Mouse (Mus musculus) midbrain, embryonic 13.5 days (tissue): ENCODE measurements around the gene 1700016D06Rik. TPM values are rescaled to one million over a fixed set of nuclear protein-coding genes. Genes with fewer than 3 reads are reported as not detected.

Source experiments
- ATAC-seq: fragments of 200-750 bp; cut with Nextera tagmentation; 2 replicates; pipeline ENCODE4 v1.8.0; 2017; ENCODE audit warnings: mild to moderate bottlenecking, moderate TSS enrichment, moderate library complexity
- H3K27ac ChIP-seq: fragments of 300-500 bp; sonication (generic); 2 replicates; pipeline ENCODE4 v1.5.1; 2015; ENCODE audit warnings: inconsistent platforms, mild to moderate bottlenecking, moderate library complexity
- H3K27me3 ChIP-seq: fragments of 300-500 bp; sonication (generic); 2 replicates; pipeline ENCODE4 v1.6.1; 2015; ENCODE audit warnings: mild to moderate bottlenecking, inconsistent platforms
- H3K36me3 ChIP-seq: fragments of 300-500 bp; sonication (generic); 2 replicates; pipeline ENCODE4 v1.6.1; 2015; ENCODE audit warnings: mild to moderate bottlenecking, inconsistent platforms
- H3K4me1 ChIP-seq: fragments of 300-500 bp; sonication (generic); replicated peaks from 2 replicates; pipeline ENCODE4 v1.6.1; 2015; ENCODE audit warnings: inconsistent platforms
- H3K4me2 ChIP-seq: fragments of 300-500 bp; sonication (generic); replicated peaks from 2 replicates; pipeline ENCODE4 v1.6.1; 2015; ENCODE audit warnings: moderate library complexity, mild to moderate bottlenecking, inconsistent platforms
- H3K4me3 ChIP-seq: fragments of 300-500 bp; sonication (generic); replicated peaks from 2 replicates; pipeline ENCODE4 v1.5.1; 2015; ENCODE audit warnings: mild to moderate bottlenecking, inconsistent platforms
- H3K9ac ChIP-seq: fragments of 300-500 bp; sonication (generic); replicated peaks from 2 replicates; pipeline ENCODE4 v1.6.1; 2015; ENCODE audit warnings: mild to moderate bottlenecking, inconsistent platforms
- H3K9me3 ChIP-seq: fragments of 300-500 bp; sonication (generic); 2 replicates; pipeline ENCODE4 v1.6.1; 2016; ENCODE audit warnings: mild to moderate bottlenecking, inconsistent platforms
- WGBS: fragments of 180-500 bp; shearing (Covaris S2); methylation state at CpG from one replicate; pipeline ENCODE4 v1.1.7; 2015; 5-methylcytosine and 5-hydroxymethylcytosine counted together
- polyA plus RNA-seq: library from polyadenylated mRNA; unstranded; fragments of >200 nt; fragmentation: Nextera tagmentation; extraction: Ambion mirVana; gene quantifications from 2 replicates; pipeline ENCODE4 v1.2.1, GENCODE M21; 2015

1700016D06Rik gene
- polyA plus RNA-seq, 1 experiment from 2014 or later = 0.12 TPM

- ATAC-seq = no peak
- H3K4me3 ChIP-seq = no peak overlapping the region
- H3K4me1 ChIP-seq = peaks cover 29% of the 10 kb centered on the region
- H3K4me2 ChIP-seq = peak overlapping the region; percentile 83
- no peak overlapping the region for H3K27ac ChIP-seq
- no peaks in the 10 kb centered on the region for H3K27me3 ChIP-seq
- H3K9me3 ChIP-seq = no peaks in the 10 kb centered on the region
- H3K9ac ChIP-seq = no peak overlapping the region
- H3K36me3 ChIP-seq = peaks cover 45% of the 10 kb centered on the region
- 54% methylated on average over 2 of the region's 2 CpGs for WGBS
Observed at GRCm38 (mm10) chr8:11632406-11632805, 68.5 kb downstream of the 1700016D06Rik start.

- Histone ChIP-seq H3K4me3 (no peak overlapping the region), H3K9ac (no peak overlapping the region), H3K27ac (no peak overlapping the region), H3K27me3 (no peaks in the 10 kb centered on the region), H3K4me2 (no peak overlapping the region), H3K36me3 (peaks cover 67% of the 10 kb centered on the region), H3K4me1 (peaks cover 19% of the 10 kb centered on the region), H3K9me3 (no peaks in the 10 kb centered on the region)
- ATAC-seq = no peak
- WGBS = 85% methylated on average over 5 of the region's 5 CpGs
Observed at GRCm38 (mm10) chr8:11629206-11629605, 71.7 kb downstream of the 1700016D06Rik start.

DNA sequence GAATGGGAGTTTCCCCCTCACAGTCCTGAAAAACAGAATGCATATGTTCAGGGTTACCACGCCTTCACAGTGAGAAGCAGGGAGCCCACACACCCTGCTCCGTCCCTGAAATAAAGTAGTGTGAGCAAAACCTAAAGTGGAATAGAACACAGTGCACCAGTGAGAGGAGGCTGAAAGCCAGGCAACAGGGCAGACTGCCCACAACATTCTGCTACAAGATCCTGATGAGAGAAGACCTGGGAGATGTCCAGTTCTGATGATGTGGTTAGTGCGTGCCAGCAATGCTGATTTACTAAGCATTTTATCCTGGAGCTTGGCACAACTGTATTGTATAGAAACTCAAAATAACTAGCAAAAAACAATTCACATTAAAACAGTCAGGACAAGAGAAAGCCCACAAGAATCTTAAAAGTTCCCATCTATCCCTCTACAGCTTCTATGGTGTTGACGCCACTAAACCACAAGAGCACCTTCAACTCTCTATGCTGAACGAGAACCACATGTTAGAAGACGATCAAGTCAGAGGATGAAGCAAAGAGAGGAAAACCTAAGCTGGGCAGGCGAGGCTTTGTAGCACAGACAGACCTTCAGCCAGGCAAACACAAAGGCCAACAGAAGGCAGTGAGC is 72.2 kb downstream of the 1700016D06Rik start:
- peaks cover 70% of the 10 kb centered on the region for H3K36me3 ChIP-seq

GRCm38 (mm10) chr8:11627717-11628116 is 73.1 kb downstream of the 1700016D06Rik start:
- 86% methylated on average over 9 of the region's 9 CpGs for WGBS
- no peak overlapping the region for H3K4me3 ChIP-seq
- ATAC-seq = no peak
- H3K9ac ChIP-seq = no peak overlapping the region
- H3K4me2 ChIP-seq = no peak overlapping the region
- H3K27me3 ChIP-seq = no peaks in the 10 kb centered on the region
- no peak overlapping the region for H3K27ac ChIP-seq
- H3K36me3 ChIP-seq = peaks cover 70% of the 10 kb centered on the region
- H3K9me3 ChIP-seq = no peaks in the 10 kb centered on the region
- H3K4me1 ChIP-seq = peaks cover 4% of the 10 kb centered on the region

More for the DNA sequence above, 72.2 kb downstream of the 1700016D06Rik start:
- no peaks in the 10 kb centered on the region for H3K9me3 ChIP-seq
- H3K4me2 ChIP-seq = no peak overlapping the region
- H3K27me3 ChIP-seq = no peaks in the 10 kb centered on the region
- no peak overlapping the region for H3K9ac ChIP-seq
- 91% methylated on average over 7 of the region's 7 CpGs for WGBS
- no peak for ATAC-seq
- H3K4me1 ChIP-seq = peaks cover 13% of the 10 kb centered on the region
- H3K4me3 ChIP-seq = no peak overlapping the region
- no peak overlapping the region for H3K27ac ChIP-seq

- Histone ChIP-seq H3K36me3 (peaks cover 68% of the 10 kb centered on the region), H3K9ac (no peak overlapping the region), H3K27ac (no peak overlapping the region), H3K9me3 (no peaks in the 10 kb centered on the region), H3K27me3 (no peaks in the 10 kb centered on the region), H3K4me1 (no peaks in the 10 kb centered on the region), H3K4me2 (no peak overlapping the region), H3K4me3 (no peak overlapping the region)
- WGBS = 93% methylated on average over 4 of the region's 4 CpGs
- no peak for ATAC-seq
Observed at GRCm38 (mm10) chr8:11625084-11625483, 75.8 kb downstream of the 1700016D06Rik start.

DNA sequence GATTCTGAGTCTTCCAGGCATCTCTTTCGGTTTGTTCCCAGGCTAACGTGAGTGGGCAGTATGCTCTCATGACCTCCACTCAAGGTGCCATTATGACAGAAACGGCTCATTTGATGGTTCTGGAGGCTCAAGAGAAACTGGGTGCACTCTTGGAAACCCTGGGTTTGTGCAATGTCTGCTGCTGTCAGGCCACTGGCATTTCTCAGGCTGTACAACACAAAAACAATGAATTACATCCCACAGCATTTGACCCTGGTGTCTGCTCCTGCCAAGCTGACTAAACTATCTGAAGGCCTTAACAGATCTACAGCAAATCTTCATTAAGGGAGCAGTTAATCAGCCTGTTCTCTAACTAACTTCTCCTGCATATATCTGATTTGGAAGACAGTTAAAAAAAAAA is 81.8 kb downstream of the 1700016D06Rik start:
- Histone ChIP-seq H3K4me1 (no peaks in the 10 kb centered on the region), H3K4me3 (no peak overlapping the region), H3K9ac (no peak overlapping the region), H3K27me3 (no peaks in the 10 kb centered on the region), H3K27ac (no peak overlapping the region), H3K9me3 (no peaks in the 10 kb centered on the region), H3K4me2 (no peak overlapping the region), H3K36me3 (peaks cover 71% of the 10 kb centered on the region)
- no peak for ATAC-seq
- WGBS = 93% methylated on average over 3 of the region's 3 CpGs

- H3K4me2 ChIP-seq = no peak overlapping the region
- no peaks in the 10 kb centered on the region for H3K4me1 ChIP-seq
- H3K27ac ChIP-seq = no peak overlapping the region
- H3K9ac ChIP-seq = no peak overlapping the region
- H3K27me3 ChIP-seq = no peaks in the 10 kb centered on the region
- H3K4me3 ChIP-seq = no peak overlapping the region
- H3K9me3 ChIP-seq = no peaks in the 10 kb centered on the region
- 88% methylated on average over 2 of the region's 2 CpGs for WGBS
- H3K36me3 ChIP-seq = peaks cover 74% of the 10 kb centered on the region
- ATAC-seq = no peak
Observed at GRCm38 (mm10) chr8:11618063-11618462, 82.8 kb downstream of the 1700016D06Rik start.

GRCm38 (mm10) chr8:11616294-11616693 is 84.6 kb downstream of the 1700016D06Rik start:
- H3K36me3 ChIP-seq = peaks cover 79% of the 10 kb centered on the region

GRCm38 (mm10) chr8:11614126-11614835 is 86.6 kb downstream of the 1700016D06Rik start:
- H3K27ac ChIP-seq = no peak overlapping the region
- H3K4me3 ChIP-seq = no peak overlapping the region
- H3K4me2 ChIP-seq = no peak overlapping the region
- H3K4me1 ChIP-seq = no peaks in the 10 kb centered on the region
- WGBS = 87% methylated on average over 6 of the region's 6 CpGs
- H3K9ac ChIP-seq = no peak overlapping the region
- peaks cover 80% of the 10 kb centered on the region for H3K36me3 ChIP-seq
- no peaks in the 10 kb centered on the region for H3K27me3 ChIP-seq
- H3K9me3 ChIP-seq = no peaks in the 10 kb centered on the region
- no peak for ATAC-seq

More at GRCm38 (mm10) chr8:11616294-11616693, 84.6 kb downstream of the 1700016D06Rik start:
- 11% methylated on average over 1 of the region's 1 CpGs for WGBS
- Histone ChIP-seq H3K4me3 (no peak overlapping the region), H3K4me2 (no peak overlapping the region), H3K4me1 (no peaks in the 10 kb centered on the region), H3K27ac (no peak overlapping the region), H3K9ac (no peak overlapping the region), H3K9me3 (no peaks in the 10 kb centered on the region), H3K27me3 (no peaks in the 10 kb centered on the region)
- 0 out of 2 replicates have a peak, but pooled peaks have one; percentile 30 for ATAC-seq

GRCm38 (mm10) chr8:11608848-11609247 is 92.0 kb downstream of the 1700016D06Rik start:
- Histone ChIP-seq H3K27me3 (no peaks in the 10 kb centered on the region), H3K9ac (no peak overlapping the region), H3K4me3 (no peak overlapping the region), H3K27ac (no peak overlapping the region), H3K36me3 (peaks cover 78% of the 10 kb centered on the region), H3K4me2 (no peak overlapping the region), H3K9me3 (no peaks in the 10 kb centered on the region), H3K4me1 (no peaks in the 10 kb centered on the region)
- ATAC-seq = no peak
- WGBS = 96% methylated on average over 9 of the region's 9 CpGs
